Mouse (Mus musculus): ENCODE measurements around the gene Zc3h7b.
A peak's percentile ranks its signal among the peaks of the same experiment; 100 is the strongest.

Zc3h7b gene

GRCm38 (mm10) chr15:81785701-81786100, 40.8 kb downstream of the Zc3h7b start:
- ATAC-seq (ENCODE audit: insufficient number of reproducible peaks, low FRiP score, low TSS enrichment) = no peak

GRCm38 (mm10) chr15:81787525-81787924, 42.7 kb downstream of the Zc3h7b start:
- no peak for ATAC-seq (ENCODE audit: insufficient number of reproducible peaks, low FRiP score, low TSS enrichment)

GRCm38 (mm10) chr15:81792444-81792843, 47.6 kb downstream of the Zc3h7b start:
- ATAC-seq (ENCODE audit: insufficient number of reproducible peaks, low FRiP score, low TSS enrichment) = no peak

GRCm38 (mm10) chr15:81796228-81796627, 51.4 kb downstream of the Zc3h7b start:
- no peak for ATAC-seq (ENCODE audit: insufficient number of reproducible peaks, low FRiP score, low TSS enrichment)

GRCm38 (mm10) chr15:81797861-81798260, 53.0 kb downstream of the Zc3h7b start:
- no peak for ATAC-seq (ENCODE audit: insufficient number of reproducible peaks, low FRiP score, low TSS enrichment)

GRCm38 (mm10) chr15:81798421-81798820, 53.6 kb downstream of the Zc3h7b start:
- no peak for ATAC-seq (ENCODE audit: insufficient number of reproducible peaks, low FRiP score, low TSS enrichment)

GRCm38 (mm10) chr15:81800391-81800790, 55.5 kb downstream of the Zc3h7b start:
- ATAC-seq (ENCODE audit: insufficient number of reproducible peaks, low FRiP score, low TSS enrichment) = no peak

GRCm38 (mm10) chr15:81802001-81802890, 57.4 kb downstream of the Zc3h7b start, which contains the start of gene Tef:
TSS of gene Tef (plus strand) at chr15:81802421.
- ATAC-seq (ENCODE audit: insufficient number of reproducible peaks, low FRiP score, low TSS enrichment) = peak; percentile 85

- ATAC-seq (ENCODE audit: insufficient number of reproducible peaks, low FRiP score, low TSS enrichment) = peak; percentile 68
These were observed 58.1 kb downstream of the Zc3h7b start for GRCm38 (mm10) chr15:81802941-81803351.

- ATAC-seq (ENCODE audit: insufficient number of reproducible peaks, low FRiP score, low TSS enrichment) = no peak
These were observed 58.6 kb downstream of the Zc3h7b start for GRCm38 (mm10) chr15:81803425-81803951.

- no peak for ATAC-seq (ENCODE audit: insufficient number of reproducible peaks, low FRiP score, low TSS enrichment)
These were observed 59.3 kb downstream of the Zc3h7b start for GRCm38 (mm10) chr15:81804172-81804571.

- ATAC-seq (ENCODE audit: insufficient number of reproducible peaks, low FRiP score, low TSS enrichment) = no peak
These were observed 60.0 kb downstream of the Zc3h7b start for GRCm38 (mm10) chr15:81804883-81805282.

- no peak for ATAC-seq (ENCODE audit: insufficient number of reproducible peaks, low FRiP score, low TSS enrichment)
These were observed 60.8 kb downstream of the Zc3h7b start for GRCm38 (mm10) chr15:81805624-81806023.

GRCm38 (mm10) chr15:81806621-81807404, 62.0 kb downstream of the Zc3h7b start:
- ATAC-seq (ENCODE audit: insufficient number of reproducible peaks, low FRiP score, low TSS enrichment) = no peak

- no peak for ATAC-seq (ENCODE audit: insufficient number of reproducible peaks, low FRiP score, low TSS enrichment)
These were observed 63.9 kb downstream of the Zc3h7b start for GRCm38 (mm10) chr15:81808799-81809198.

GRCm38 (mm10) chr15:81809550-81809949, 64.7 kb downstream of the Zc3h7b start:
- ATAC-seq (ENCODE audit: insufficient number of reproducible peaks, low FRiP score, low TSS enrichment) = no peak

- ATAC-seq (ENCODE audit: insufficient number of reproducible peaks, low FRiP score, low TSS enrichment) = peak; percentile 56
These were observed 65.3 kb downstream of the Zc3h7b start for GRCm38 (mm10) chr15:81810150-81810549.

- peak; percentile 88 for ATAC-seq (ENCODE audit: insufficient number of reproducible peaks, low FRiP score, low TSS enrichment)
These were observed 66.1 kb downstream of the Zc3h7b start for GRCm38 (mm10) chr15:81810671-81811598.

GRCm38 (mm10) chr15:81811599-81811996, 66.7 kb downstream of the Zc3h7b start:
- no peak for ATAC-seq (ENCODE audit: insufficient number of reproducible peaks, low FRiP score, low TSS enrichment)

GRCm38 (mm10) chr15:81812287-81812686, 67.4 kb downstream of the Zc3h7b start:
- no peak for ATAC-seq (ENCODE audit: insufficient number of reproducible peaks, low FRiP score, low TSS enrichment)
